ENCODE assay signal across 28 mouse cellular contexts in genomic region chr7:135034811-135035210, GRCm38 (mm10).
DNase-seq lines count a peak whose midpoint lies in the region; ATAC-seq lines count a peak whose summit lies in the region.
"Had no signal": no experiment of that assay in that cellular context is flagged by ENCODE, and none has a peak within 500 bp of the region (broad histone marks: within the 10 kb centered on the region; RNA-seq: fewer than 3 reads in every experiment).

No protein-coding gene starts in this region.

- no peaks in the 10 kb centered on the region for H3K9me3 ChIP-seq in kidney, embryonic 16.5 days (ENCODE audit: low read length)
- H3K9me3 ChIP-seq in hindbrain, embryonic 16.5 days (ENCODE audit: control insufficient read depth, low read length) = no peaks in the 10 kb centered on the region
- H3K9me3 ChIP-seq: embryonic facial prominence, embryonic 12.5 days; embryonic facial prominence, embryonic 15.5 days; heart, embryonic 12.5 days; heart, embryonic 15.5 days; hindbrain, embryonic 10.5 days; hindbrain, embryonic 13.5 days had no signal

- H3K9ac ChIP-seq in kidney, embryonic 16.5 days (replicated peaks; ENCODE audit: low read length) = no peak overlapping the region
- no peak overlapping the region for H3K9ac ChIP-seq in hindbrain, embryonic 16.5 days (ENCODE audit: low read depth, low read length)
- H3K9ac ChIP-seq: embryonic facial prominence, embryonic 12.5 days; embryonic facial prominence, embryonic 15.5 days; forebrain, postnatal 0 days; heart, embryonic 12.5 days; heart, embryonic 15.5 days; hindbrain, embryonic 13.5 days had no signal

- peak; percentile 32 to 53 for DNase-seq in kidney, adult 8-10 months
- no peak for DNase-seq in kidney, adult 11 months
- peak; percentile 57 for DNase-seq in kidney, postnatal 14 days
- no peak for DNase-seq in frontal cortex, postnatal 25 days (ENCODE audit: low spot score in 2 of 2)
- DNase-seq in urinary bladder, postnatal 10 days (ENCODE audit: low spot score) = no peak
- DNase-seq: adrenal gland, adult 2 months; adrenal gland, postnatal 14 days; B cell, adult 2 months; cerebellum, adult 11 months; cerebellum, adult 2 months; cerebellum, adult 9-11 months; cerebellum, postnatal 25 days; forebrain, postnatal 0 days; gastrocnemius, postnatal 25 days; heart, adult 18-20 months; heart, postnatal 10 days; heart, postnatal 36 days had no signal

- WGBS in kidney, embryonic 16.5 days = 30% methylated on average over 5 of the region's 5 CpGs
- 71% methylated on average over 5 of the region's 5 CpGs for WGBS in hindbrain, embryonic 16.5 days

- no peak for ATAC-seq in kidney, embryonic 16.5 days (ENCODE audit: low FRiP score, low TSS enrichment)
- no peak for ATAC-seq in hindbrain, embryonic 16.5 days
- ATAC-seq: forebrain, embryonic 14.5 days; forebrain, postnatal 0 days had no signal

- H3K27ac ChIP-seq in kidney, embryonic 16.5 days (ENCODE audit: low read length) = peak overlapping the region; percentile 61; the same call in 1 of the 2 replicates
- H3K27ac ChIP-seq in hindbrain, embryonic 16.5 days (ENCODE audit: low read depth, low read length) = no peak overlapping the region
- H3K27ac ChIP-seq: embryonic facial prominence, embryonic 12.5 days; embryonic facial prominence, embryonic 15.5 days; heart, embryonic 15.5 days; hindbrain, embryonic 10.5 days; hindbrain, embryonic 13.5 days had no signal

- H3K4me1 ChIP-seq in kidney, embryonic 16.5 days (ENCODE audit: insufficient read depth, low read length) = peaks cover 43% of the 10 kb centered on the region
- H3K4me1 ChIP-seq in hindbrain, embryonic 16.5 days (ENCODE audit: control insufficient read depth, insufficient read depth, low read depth, low read length) = no peaks in the 10 kb centered on the region
- H3K4me1 ChIP-seq: embryonic facial prominence, embryonic 12.5 days; embryonic facial prominence, embryonic 15.5 days had no signal

- no peak overlapping the region for H3K4me3 ChIP-seq in kidney, embryonic 16.5 days (ENCODE audit: low read length)
- no peak overlapping the region for H3K4me3 ChIP-seq in hindbrain, embryonic 16.5 days (ENCODE audit: low read length)
- H3K4me3 ChIP-seq: embryonic facial prominence, embryonic 12.5 days; embryonic facial prominence, embryonic 15.5 days; heart, embryonic 12.5 days; heart, embryonic 15.5 days; hindbrain, embryonic 10.5 days; hindbrain, embryonic 13.5 days had no signal

- no peak overlapping the region for H3K4me2 ChIP-seq in kidney, embryonic 16.5 days (replicated peaks; ENCODE audit: low read depth, low read length)
- H3K4me2 ChIP-seq in hindbrain, embryonic 16.5 days (ENCODE audit: low read length) = no peak overlapping the region
- H3K4me2 ChIP-seq: embryonic facial prominence, embryonic 12.5 days; embryonic facial prominence, embryonic 15.5 days; heart, embryonic 12.5 days; heart, embryonic 15.5 days; hindbrain, embryonic 13.5 days had no signal

- no peaks in the 10 kb centered on the region for H3K36me3 ChIP-seq in kidney, embryonic 16.5 days (ENCODE audit: insufficient read depth, low read length)
- no peaks in the 10 kb centered on the region for H3K36me3 ChIP-seq in hindbrain, embryonic 16.5 days (ENCODE audit: control insufficient read depth, insufficient read depth, low read length)
- H3K36me3 ChIP-seq: embryonic facial prominence, embryonic 12.5 days; embryonic facial prominence, embryonic 15.5 days; G1E; heart, embryonic 12.5 days; heart, embryonic 15.5 days; hindbrain, embryonic 10.5 days; hindbrain, embryonic 13.5 days had no signal

- H3K27me3 ChIP-seq in kidney, embryonic 16.5 days (ENCODE audit: insufficient read depth, low read length) = no peaks in the 10 kb centered on the region
- no peaks in the 10 kb centered on the region for H3K27me3 ChIP-seq in hindbrain, embryonic 16.5 days (replicated peaks; ENCODE audit: control insufficient read depth, insufficient read depth, low read length)
- H3K27me3 ChIP-seq: CH12.LX; embryonic facial prominence, embryonic 12.5 days; embryonic facial prominence, embryonic 15.5 days; heart, embryonic 12.5 days; heart, embryonic 15.5 days; hindbrain, embryonic 13.5 days had no signal

Comparison
In these comparisons a context has a peak if more than half of its experiments do, and no peak if none do; other contexts are left out.
1. DNase-seq: peak in kidney, adult 8-10 months (2 of 2) and kidney, postnatal 14 days (single experiment); none in kidney, adult 11 months (single experiment), frontal cortex, postnatal 25 days (0 of 2) and urinary bladder, postnatal 10 days (single experiment).